Mouse (Mus musculus): ENCODE measurements around the gene Vapb.

The Vapb gene

DNA sequence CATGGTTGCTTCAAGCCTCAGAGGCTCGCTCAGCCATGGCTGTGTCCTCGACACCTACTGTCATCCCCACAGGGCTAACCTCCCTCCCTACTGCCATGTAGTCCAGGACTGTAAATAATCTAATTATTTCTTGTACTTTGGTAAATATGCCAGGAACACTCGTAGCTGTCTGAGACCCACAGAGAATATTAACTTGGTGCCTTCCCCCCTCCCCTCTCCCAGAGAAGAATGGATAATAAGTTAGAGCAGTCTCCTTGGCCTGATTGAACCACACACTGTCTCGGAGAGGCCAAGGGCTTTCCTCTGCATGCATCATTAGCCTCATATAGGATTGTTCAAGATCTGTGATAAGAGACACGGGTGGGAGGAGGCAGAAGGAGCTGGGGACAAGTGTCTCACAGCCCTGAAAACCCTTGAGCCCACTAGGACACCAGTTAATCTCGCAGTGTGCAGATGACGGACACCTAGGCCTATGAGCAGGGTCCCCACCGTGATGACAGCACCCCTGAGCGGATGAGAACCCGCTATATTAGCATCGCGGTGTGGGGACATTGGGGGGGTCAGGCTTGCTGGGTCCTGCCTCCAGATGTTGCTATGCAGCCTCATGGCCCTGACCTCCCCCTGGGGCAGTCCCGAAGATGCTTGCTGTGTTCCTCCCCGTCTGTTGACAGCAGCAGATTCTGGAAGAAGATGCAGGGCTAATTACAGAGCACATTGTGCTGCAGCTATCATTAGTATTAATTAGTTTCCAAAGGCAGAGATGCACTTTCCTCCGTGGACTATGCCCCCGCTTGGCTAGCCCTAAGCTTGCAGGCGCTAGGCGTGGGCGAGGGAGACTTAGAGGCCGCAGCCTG, 54.8 kb downstream of the Vapb start:
- DNase-seq (ENCODE audit: low spot score in 2 of 2) = no peak

- DNase-seq (ENCODE audit: low spot score in 2 of 2) = no peak
Measured at GRCm38 (mm10) chr2:173794018-173794417, 56.7 kb downstream of the Vapb start.

GRCm38 (mm10) chr2:173794531-173795510, 57.5 kb downstream of the Vapb start:
- no peak for DNase-seq (ENCODE audit: low spot score in 2 of 2)

GRCm38 (mm10) chr2:173795801-173796673, 58.7 kb downstream of the Vapb start:
- no peak for DNase-seq (ENCODE audit: low spot score in 2 of 2)

DNA sequence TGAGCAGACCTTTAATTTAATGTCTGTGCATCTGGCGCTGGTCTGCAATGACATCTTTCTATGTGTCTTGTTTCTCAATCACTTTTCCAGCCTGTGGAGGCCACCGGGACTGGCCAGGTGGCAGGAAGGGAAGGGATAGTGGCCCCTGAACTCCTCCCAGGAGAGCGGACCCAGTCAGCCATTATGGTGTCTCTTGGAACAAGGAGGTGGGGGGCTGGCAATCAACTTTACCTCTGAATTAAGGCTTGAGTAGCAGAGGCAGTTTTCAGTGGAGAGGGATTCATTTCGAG, 59.3 kb downstream of the Vapb start:
- no peak for DNase-seq (ENCODE audit: low spot score in 2 of 2)

GRCm38 (mm10) chr2:173799513-173799912, 62.2 kb downstream of the Vapb start:
- no peak for DNase-seq (ENCODE audit: low spot score in 2 of 2)

GRCm38 (mm10) chr2:173800566-173800965, 63.3 kb downstream of the Vapb start:
- no peak for DNase-seq (ENCODE audit: low spot score in 2 of 2)

- DNase-seq (ENCODE audit: low spot score in 2 of 2) = no peak
Measured at GRCm38 (mm10) chr2:173801405-173801876, 64.1 kb downstream of the Vapb start.

DNA sequence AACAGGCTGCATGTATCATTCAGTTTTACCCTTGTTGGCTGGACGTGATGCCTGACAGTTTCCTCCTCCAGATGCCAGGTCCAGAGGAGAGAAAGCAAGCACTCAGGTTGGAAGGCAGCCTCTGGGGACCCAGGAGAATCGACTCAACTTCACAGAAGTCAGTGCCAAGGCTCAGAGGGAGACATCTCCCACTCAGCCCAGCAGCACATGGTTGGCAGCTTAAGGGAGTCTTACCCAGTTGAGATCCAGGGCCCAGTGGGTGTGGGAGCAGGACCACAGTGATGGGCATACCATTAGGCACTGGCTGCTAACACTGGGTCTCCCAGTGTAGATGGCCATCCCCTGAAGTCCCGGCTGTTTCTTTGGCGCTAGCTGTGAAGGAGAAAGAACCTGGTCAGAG, 64.9 kb downstream of the Vapb start:
- no peak for DNase-seq (ENCODE audit: low spot score in 2 of 2)

DNA sequence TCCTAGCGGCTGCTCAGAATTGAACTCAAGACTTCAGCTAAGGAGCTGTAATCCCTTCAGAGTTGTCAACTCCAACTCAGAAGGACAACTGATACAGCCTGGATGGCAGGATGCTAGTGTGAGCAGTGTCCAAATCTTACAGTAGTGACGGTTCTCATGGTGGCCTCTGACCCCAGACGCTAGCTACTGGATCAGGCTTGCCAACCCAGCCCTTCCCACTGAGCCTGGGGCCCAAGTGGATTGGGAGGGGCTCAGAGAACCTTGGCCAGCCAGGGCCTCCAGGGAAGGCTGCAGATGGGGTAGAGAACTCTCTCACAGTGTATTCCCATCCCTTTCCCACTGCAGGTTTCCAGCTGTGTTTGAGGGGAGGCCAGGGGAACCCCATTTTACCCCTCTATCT, 65.6 kb downstream of the Vapb start:
- DNase-seq (ENCODE audit: low spot score in 2 of 2) = no peak

- DNase-seq (ENCODE audit: low spot score in 2 of 2) = no peak
Measured at GRCm38 (mm10) chr2:173803827-173804226, 66.5 kb downstream of the Vapb start.

- no peak for DNase-seq (ENCODE audit: low spot score in 2 of 2)
Measured at GRCm38 (mm10) chr2:173806621-173807020, 69.3 kb downstream of the Vapb start.

- no peak for DNase-seq (ENCODE audit: low spot score in 2 of 2)
Measured at GRCm38 (mm10) chr2:173808942-173809341, 71.6 kb downstream of the Vapb start.

GRCm38 (mm10) chr2:173810036-173810850, 72.9 kb downstream of the Vapb start:
- DNase-seq (ENCODE audit: low spot score in 2 of 2) = no peak

DNA sequence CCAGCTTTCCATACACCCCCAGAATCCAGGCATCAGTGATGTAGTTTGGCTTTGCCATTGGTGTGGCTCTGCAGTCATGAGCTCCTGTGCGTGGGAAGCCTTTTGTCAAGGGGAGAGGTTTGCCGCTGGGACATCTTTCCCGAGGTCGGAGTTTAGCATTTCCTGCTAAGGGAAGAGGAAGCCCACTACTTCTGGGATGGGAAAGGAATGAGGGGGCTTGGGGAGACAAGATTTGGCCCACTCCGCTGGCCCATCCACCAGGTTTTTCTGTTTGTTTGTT, 73.5 kb downstream of the Vapb start:
- DNase-seq (ENCODE audit: low spot score in 2 of 2) = no peak

- DNase-seq (ENCODE audit: low spot score in 2 of 2) = no peak
Measured at GRCm38 (mm10) chr2:173811850-173812249, 74.5 kb downstream of the Vapb start.

DNA sequence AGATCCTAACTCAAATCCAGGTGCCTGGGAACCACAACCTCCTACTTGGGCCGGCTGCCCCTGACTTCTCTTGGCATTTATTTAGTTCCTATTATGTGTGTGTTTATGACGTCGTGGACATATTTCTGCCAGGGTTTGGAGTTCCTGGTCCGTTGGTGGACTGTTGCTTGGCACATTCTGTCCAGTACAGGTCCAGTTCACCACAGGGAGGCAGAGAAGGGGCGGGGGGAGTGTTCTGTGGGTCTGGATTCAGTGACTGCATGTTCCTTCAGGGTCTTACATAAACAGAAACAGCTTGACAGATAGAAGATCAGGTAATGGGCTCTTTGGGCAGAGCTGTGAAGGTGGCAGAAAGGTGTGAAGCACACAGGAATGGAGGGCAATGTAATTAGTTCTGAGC, 75.8 kb downstream of the Vapb start:
- DNase-seq (ENCODE audit: low spot score in 2 of 2) = no peak

- DNase-seq (ENCODE audit: low spot score in 2 of 2) = no peak
Measured at GRCm38 (mm10) chr2:173826287-173826686, 89.0 kb downstream of the Vapb start.

GRCm38 (mm10) chr2:173827228-173827627, 89.9 kb downstream of the Vapb start:
- DNase-seq (ENCODE audit: low spot score in 2 of 2) = no peak

GRCm38 (mm10) chr2:173828134-173828533, 90.8 kb downstream of the Vapb start:
- DNase-seq (ENCODE audit: low spot score in 2 of 2) = no peak

Data from frontal cortex, postnatal 36 days (tissue).